Mouse (Mus musculus) embryonic stem cell, embryonic (primary cell): ENCODE measurements around the gene Pcdh9.

Experiments
- CTCF ChIA-PET, 4 experiments: fragments of 300-600 bp in 2 of 4; fragments of 350-600 bp in 2 of 4; sonication (Branson Sonifier 250); formaldehyde crosslinking; loops; one replicate each; lab custom pipeline; 2022; ENCODE audit warnings: inconsistent platforms in 2 of 4; lab: Charles Lee
- POLR2A ChIA-PET, 4 experiments: fragments of 300-600 bp in 2 of 4; fragments of 350-600 bp in 2 of 4; sonication (Branson Sonifier 250); formaldehyde crosslinking; loops; one replicate each; lab custom pipeline; 2022; ENCODE audit warnings: antibody characterized with exemption in 4 of 4, inconsistent platforms in 1 of 4; lab: Charles Lee

Gene Pcdh9

DNA sequence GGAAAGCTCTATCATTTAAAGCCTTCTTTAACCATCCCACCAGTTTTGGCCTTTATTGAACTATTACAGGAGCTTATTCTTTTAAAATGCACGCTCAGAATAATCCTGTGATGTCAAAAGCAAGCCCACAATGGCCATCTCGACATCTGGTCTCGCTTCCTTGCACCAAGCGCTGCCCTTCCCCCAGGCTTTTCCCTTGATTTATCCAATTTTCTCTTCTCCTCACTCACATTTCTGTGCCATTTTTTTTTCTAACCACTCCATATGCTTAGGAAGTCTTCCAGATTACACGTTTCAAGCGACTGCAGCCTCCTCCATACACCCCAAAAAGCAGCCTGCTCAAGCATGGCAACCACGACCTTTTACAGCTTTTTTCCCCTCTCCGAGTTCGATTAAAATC, 269.3 kb downstream of the Pcdh9 start:
- CTCF ChIA-PET, result no interaction called here
- POLR2A ChIA-PET, result no interaction called here

DNA sequence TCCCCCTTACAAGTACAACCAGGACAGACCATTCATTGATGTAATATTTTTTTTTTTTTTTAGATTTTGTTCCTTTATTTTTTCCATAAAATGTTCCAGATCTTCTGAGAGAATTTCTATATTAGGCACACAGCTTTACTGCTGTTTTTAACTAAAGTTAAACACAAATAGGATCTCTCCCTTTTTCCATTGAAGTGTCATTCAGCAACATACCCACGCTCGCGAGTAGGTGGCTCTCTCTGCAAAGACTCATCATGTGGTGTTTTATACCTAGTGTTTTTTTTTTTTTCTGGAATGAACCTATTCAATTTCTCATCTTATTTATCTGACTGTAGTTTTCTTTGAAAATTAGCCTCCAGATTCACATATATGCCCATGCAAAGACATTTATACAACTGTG, 282.9 kb downstream of the Pcdh9 start:
- CTCF ChIA-PET, result no interaction called here
- POLR2A ChIA-PET, result no interaction called here

DNA sequence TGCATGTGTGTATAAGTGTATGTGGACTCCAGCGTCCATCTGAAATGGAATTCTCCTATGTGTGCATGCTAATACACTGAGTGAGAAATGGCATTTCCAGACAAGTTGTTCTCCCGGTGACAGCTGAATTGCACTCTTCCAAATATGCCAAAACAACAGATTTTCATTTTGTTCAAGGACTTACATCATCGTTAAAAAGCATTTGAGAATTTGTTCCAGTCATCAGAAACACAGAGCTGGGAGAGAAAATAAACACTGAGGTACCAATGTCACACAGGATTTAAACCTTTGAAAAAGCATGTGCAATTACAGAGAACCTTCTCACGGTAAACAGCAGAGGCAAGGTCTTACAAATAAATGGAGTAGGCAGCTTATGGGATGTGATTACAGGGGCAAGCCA, 290.5 kb downstream of the Pcdh9 start:
- POLR2A ChIA-PET, result no interaction called here
- CTCF ChIA-PET, result no interaction called here

DNA sequence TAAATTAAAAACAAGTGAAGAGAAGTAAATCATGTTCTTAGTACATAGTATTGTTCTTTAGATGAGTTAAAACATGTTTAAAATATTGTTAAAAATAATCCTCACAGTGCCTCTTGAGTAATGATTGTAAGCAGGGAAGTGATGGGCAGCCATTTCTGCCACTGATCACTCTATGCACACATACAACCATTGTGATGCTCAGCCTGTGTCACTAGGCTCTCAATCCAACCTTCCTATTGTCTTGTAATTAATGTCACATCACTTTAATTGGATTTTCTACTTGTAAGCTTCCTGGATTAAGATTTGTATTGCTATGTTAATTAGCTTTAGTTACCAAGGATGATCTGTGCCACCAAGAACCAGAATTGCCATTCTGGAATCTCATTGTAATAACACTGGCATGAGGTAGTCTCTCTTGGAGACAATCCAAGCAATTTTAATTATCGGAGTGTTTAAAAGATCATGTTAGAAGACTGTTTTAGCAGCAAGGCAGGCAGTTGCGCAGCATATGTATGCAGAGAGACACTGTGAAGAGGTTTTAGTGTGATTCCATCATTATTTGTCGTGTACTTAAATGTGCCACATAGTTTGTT, 305.0 kb downstream of the Pcdh9 start:
- POLR2A ChIA-PET, result no interaction called here

DNA sequence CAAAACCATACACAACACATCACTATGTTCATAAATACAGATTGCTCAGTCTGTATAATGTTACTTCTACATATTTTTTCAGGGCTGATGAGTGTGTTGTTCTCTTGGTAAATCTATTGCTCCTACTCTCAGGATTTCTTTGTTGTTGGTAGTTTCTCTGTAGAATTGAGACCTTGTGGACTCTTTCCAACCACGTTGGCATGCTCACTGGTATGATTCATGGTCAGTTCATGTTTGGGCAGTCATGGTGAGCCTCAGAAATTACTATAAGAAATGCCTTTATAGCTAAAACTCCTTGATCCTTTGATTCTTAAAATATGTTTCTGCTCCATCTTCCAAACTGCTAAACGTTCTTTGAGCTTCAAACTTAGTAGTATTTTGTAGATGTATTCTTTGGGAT, 326.1 kb downstream of the Pcdh9 start:
- ChIA-PET POLR2A (no interaction called here), CTCF (no interaction called here)

More for the DNA sequence above, 305.0 kb downstream of the Pcdh9 start:
- CTCF ChIA-PET, result no interaction called here

DNA sequence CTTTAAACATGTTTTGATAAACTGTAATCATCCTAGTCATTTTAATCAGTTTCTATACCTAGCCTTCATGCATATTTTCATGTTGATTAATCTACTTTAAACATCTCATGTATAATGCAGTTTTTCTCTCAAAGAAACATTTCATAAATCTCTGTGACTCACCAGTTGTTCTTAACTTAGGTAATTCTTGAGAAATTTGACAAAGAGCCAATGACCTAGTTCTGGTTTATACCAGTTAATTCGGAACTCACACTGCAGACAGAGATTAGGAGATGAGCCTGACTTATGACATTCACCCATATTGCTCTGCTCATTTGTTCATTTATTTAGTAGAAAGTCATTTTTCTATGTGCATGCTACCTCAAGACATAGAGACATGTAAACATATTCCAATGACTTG, 328.9 kb downstream of the Pcdh9 start:
- POLR2A ChIA-PET, result no interaction called here
- CTCF ChIA-PET, result no interaction called here

DNA sequence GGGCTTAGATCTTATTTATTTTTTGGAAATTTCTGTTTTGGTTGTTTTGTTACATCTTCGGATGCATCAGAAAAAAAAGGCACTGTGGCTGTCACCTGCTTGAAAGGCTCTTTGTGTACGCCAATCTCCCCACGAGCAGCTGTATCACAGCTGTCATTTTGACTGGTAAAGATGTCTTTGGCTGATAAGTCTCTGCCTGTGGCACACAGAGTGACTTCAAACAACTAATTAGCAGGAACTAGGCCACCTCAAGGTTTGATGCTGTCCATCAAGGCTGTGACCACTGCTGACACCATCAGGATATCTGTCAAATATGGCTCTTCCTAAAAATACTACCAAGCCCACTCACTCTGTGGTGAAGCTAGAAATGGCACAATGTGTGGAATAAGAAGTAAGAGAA, 336.7 kb downstream of the Pcdh9 start:
- POLR2A ChIA-PET, result no interaction called here
- CTCF ChIA-PET, result no interaction called here

DNA sequence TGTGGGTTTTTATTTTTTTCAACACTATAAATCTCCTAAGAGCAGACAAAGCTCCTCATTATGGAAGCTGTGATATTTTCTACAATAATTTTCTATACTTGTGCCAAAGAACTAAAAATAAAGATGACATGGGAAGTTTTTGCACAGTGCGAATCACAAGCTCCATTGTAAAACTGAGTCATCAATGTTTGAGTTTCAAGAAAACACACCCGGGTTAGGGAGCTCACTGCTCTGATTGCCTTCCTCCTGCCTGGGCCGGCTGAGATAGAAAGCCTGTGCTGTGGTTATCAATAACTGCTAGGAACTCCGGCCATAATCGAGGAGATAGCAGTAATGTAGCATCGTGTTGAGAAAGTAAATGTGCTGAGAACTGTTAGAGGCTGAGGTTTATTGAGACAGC, 344.9 kb downstream of the Pcdh9 start:
- ChIA-PET CTCF (no interaction called here), POLR2A (no interaction called here)

DNA sequence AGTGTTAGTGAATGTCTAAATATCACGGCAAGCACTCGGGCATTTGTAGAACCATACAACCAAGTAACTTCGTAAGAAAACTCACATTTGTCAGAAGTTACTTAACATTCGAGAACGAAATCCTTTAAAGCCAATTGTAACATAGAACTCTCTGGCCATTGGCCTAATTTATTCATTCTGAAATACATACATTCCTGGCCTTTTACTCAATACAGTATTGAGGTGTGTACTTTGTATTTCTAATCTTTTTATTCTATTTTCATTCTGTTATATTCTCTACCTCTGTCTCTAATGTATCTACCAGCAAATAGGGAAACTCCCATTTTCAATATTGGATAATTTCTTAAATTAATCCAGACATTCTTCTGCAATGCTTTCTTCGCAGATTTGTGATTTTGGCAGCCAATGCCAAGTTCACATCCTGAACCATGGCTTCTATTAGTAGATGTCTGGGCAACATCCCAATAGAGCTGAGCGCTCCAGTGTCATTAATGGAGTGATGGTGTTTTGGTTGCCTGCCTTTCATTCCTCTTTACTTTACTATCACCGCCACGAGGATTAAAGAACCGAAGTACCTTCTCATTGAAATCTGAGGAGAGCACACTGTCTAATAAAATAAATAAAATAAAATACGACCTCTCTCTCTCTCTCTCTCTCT, 346.4 kb downstream of the Pcdh9 start:
- POLR2A ChIA-PET, result no interaction called here

DNA sequence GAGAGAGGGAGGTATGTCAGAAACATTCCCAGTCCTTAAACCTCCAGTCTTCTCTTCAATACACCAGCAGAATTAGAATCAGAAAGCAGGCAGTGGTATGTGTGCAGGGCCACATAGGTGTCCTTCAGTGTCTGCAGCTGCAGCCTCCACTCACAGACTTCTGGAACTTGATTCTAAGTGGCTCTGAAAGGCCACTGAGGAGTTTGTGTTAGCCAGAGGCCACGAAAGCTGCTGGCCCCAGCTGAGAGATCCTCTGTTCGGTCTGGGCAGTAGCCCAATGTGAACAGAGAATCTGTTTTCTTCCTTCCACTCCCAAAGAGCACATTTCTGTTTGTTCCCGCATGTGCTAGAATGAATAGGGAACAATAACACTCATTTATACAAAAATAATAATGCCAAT, 346.9 kb downstream of the Pcdh9 start:
- ChIA-PET POLR2A (no interaction called here), CTCF (no interaction called here)

More for the DNA sequence above, 346.4 kb downstream of the Pcdh9 start:
- CTCF ChIA-PET, result no interaction called here

DNA sequence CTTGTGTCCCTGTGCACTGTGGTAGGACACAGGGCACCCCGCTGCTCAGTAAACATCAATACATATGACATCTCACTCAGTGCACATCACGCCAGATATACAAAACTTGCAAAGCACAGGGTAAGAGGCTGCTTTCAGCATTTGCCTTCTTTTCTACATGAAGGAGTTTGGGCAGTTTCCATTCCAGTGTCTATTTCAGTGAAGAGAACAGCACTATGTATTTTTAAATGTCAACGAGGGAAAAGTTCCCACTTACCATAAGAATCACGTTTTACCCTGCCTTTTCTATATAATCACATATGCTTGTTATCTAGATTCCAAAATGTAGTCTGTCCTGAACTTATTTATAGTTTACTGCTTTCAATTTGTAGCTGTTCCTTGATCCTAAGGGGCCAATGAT, 355.6 kb downstream of the Pcdh9 start:
- CTCF ChIA-PET, result no interaction called here

DNA sequence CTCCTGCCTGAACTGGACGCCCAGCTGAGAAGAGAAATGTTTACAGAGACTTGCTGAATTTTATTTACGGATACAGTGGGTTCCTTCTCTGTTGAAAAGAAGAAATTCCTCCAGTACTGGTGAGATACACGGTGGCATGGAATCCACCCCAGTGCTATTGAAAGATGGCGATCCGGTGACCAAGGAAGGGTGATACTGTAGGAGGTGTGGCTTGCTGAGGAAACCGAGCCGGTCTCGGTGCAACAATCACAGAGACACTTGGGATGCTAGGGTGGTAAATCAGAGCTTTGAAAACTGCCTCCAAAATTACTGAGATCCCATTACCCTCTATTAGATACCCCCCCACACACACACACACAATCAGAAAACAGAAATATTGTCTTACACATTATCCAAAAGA, 367.0 kb downstream of the Pcdh9 start:
- POLR2A ChIA-PET, result no interaction called here

More for the DNA sequence above, 355.6 kb downstream of the Pcdh9 start:
- POLR2A ChIA-PET, result no interaction called here

DNA sequence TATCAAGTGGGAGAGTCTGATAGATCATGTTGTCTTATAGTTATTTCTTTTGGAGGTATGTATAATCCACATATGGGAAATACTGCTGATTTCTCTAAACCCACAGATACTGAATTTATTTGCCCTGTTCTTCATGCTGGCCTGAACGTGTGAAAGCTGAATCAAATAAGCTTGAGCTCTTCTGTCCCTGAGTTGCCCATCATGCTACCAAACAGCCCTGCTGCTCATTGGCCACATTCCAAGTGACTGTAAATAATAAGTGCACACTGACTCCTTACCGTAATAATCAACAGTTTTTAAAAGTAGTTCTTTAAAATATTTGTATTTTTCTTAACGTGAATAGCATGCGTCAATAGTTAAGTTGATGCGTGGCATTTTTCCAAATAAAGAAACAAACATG, 370.3 kb downstream of the Pcdh9 start:
- CTCF ChIA-PET, result no interaction called here
- POLR2A ChIA-PET, result no interaction called here

More for the DNA sequence above, 367.0 kb downstream of the Pcdh9 start:
- CTCF ChIA-PET, result no interaction called here

DNA sequence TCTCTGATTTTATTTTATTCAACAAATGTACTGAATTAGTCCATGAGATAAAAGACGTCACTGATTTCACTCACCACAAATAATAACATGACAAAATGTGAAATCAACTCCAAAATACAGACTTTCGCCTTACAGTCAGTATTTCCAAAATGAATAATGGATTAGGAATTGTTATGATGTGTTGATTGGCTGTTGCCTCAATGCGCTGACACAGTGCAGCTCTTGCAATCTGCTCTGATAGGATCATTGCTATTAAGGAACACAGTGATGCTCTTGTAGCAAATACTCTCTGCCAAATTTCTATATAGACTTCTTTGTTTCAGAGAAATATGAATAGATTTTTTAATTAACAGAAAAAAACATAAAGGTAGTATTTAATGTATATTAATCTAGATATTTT, 373.8 kb downstream of the Pcdh9 start:
- CTCF ChIA-PET, result no interaction called here

DNA sequence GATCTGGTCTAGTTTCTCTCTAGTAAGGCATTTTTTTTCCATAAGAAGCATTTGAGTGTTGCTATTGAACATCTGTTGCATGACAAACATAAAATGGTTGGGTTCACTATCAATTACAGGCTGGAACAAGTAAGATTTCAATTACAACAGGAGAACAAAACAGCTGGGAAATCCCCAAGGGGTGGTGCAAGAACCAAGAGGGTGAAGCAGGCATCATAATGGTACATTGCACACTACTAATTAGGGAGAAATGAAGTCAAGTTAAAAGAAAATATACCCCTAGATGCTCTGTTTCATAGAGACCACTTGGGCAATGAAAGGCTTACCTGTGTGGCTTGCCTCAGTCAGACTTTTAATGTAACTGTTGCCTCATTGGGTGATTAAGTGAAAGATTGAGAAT, 384.4 kb downstream of the Pcdh9 start:
- POLR2A ChIA-PET, result no interaction called here
- CTCF ChIA-PET, result no interaction called here

More for the DNA sequence above, 373.8 kb downstream of the Pcdh9 start:
- POLR2A ChIA-PET, result no interaction called here

DNA sequence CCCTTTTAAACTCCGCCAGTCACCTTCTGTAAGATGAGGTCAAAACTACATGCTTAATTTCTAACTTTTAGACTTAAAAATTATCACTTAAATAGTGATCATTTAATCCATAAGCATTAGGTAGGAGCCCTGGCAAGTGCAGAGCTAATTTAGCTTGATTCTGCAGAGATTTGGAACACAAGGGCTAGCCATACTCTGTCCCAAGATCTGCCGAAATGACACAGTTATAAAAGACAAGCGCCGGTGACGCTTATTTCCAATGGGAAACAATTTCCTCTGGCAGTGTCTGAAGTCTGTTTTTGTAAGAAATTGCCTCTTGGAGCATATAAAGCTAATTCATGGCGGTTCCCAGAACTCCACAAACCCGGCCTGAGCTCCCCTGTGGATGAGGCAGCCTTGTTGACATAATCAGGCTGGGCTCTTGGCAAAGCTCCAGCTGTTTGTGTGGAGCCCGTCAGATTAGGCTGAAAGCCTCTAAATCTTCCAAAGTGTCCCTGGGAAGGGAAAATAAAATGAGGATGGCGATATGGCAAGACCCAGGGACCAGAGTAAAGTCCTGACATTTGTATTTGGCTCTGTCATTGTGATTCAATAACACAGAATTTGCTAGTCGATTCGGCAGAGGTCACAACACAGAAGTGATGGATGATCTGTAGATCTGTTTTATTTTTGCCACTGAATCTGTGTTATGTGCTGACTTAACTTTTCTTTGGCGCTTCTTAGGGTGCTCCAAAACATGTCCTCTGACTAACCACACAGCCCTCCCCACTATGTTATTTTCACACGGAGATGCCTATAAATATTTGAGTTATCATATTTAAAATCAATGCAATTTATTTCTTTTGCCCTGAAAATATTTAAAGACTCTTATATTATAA, 391.4 kb downstream of the Pcdh9 start:
- CTCF ChIA-PET, result no interaction called here

DNA sequence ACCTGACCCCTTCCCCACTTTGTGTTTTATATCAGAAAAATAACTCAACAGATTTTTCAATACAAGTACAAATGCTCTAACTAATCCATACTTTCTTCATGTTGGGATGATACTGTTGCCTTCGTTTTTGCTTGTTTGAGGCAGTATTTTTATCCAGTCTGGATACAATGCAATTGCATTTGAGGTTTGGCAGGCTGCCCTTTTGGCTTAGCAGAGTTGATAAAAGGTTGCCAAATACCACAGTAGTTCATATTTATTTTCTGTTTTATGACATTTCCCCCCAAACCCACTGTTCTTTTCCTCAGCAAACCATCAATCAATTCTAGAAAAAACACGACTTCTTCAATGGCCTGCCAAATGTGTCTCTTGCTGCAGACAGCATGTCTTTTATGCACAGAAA, 415.5 kb downstream of the Pcdh9 start:
- ChIA-PET POLR2A (no interaction called here), CTCF (no interaction called here)

More for the DNA sequence above, 391.4 kb downstream of the Pcdh9 start:
- POLR2A ChIA-PET, result no interaction called here

DNA sequence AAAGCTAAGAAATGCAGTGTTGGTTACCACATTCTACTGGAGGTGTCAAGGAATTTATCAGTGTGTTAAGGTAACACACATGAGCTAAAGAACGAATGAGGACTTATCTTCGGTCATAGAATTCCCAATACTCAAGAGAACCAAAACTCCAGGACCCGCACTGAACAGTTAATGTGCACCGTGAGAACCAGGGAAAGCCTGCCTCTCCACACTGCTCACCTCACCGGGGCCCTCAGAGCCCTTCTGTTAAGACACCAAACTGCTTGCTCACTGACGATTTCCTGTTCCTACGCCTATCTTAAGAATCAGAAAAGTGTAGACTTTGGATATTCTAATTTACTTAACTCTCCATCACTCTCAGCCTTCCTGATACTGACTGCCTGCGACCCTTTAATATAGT, 418.0 kb downstream of the Pcdh9 start:
- ChIA-PET CTCF (no interaction called here), POLR2A (no interaction called here)

DNA sequence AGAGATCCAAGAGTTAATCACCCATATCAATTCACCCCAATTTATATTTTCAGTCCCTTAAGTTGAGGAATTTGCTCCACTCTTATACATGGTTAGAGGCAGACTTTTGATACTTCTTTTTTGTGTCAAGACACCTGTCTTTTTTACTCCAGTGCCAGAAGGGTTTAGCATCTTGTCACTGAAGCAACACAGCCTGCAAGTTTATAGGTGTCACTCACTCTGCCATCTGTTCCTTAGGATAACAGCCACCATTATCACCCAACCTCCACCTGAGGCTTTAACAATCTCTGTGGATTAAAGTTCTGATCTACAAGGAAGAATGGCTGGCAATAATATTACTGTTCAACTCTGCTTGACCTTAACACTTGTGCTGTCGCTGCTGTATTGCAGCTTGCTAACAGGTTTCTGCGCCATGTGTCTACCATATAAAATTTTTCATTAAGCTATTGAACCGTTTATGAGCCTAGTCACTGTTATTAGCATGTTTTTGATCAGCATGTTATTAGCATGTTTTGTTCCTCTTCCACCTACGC, 427.1 kb downstream of the Pcdh9 start:
- ChIA-PET POLR2A (no interaction called here), CTCF (no interaction called here)

DNA sequence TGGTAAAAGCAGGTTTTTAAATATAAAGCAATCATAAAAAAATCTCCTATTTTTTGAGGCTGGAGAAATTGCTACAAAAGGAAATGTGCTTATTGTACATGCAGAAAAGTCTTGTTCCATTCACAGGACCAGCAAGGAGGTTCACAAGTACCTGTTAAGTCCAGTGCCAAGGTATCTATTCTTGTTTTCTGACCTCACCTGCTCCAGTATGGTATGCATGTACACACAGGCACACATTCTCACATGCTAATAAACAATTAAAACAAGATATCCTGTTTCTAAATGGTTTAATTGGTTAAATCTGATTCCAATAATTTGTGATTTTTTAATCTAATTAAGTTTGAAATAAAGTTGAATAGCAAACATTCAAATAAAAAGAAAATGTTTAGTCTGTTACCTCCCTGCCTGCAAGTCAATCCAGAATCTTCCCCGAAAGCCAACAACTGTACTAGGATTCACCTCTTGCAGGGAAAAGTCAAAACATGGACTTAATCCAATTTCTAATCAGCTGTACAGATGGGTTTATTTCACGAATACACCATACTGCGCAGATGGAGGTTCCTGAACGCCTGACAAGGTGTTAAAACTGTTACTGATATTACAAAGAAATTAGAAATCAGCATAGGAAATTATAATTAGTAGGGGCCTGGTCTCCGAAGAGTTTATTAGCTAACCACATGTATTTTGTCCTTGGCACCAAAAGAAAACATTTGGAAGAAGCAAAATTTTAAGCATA, 439.4 kb downstream of the Pcdh9 start:
- ChIA-PET CTCF (no interaction called here), POLR2A (no interaction called here)
